In genomic region chr5:24351701-24352171, GRCm38 (mm10) we compare ENCODE assay signal across 7 mouse cellular contexts. TPM values are rescaled to one million over a fixed set of nuclear protein-coding genes. Genes with fewer than 3 reads are reported as not detected.
DNase-seq lines count a peak whose midpoint lies in the region; ATAC-seq and TF ChIP-seq lines count a peak whose summit lies in the region.

No protein-coding gene starts in this region.

- WGBS in hindbrain, embryonic 15.5 days = under 1% methylated on average over 22 of the region's 41 CpGs

- peak; percentile 91 for ATAC-seq in hindbrain, embryonic 15.5 days (ENCODE audit: low FRiP score, low read depth)

- H3K36me3 ChIP-seq in hindbrain, embryonic 15.5 days = no peaks in the 10 kb centered on the region

- peaks cover 54% of the 10 kb centered on the region for H3K4me1 ChIP-seq in hindbrain, embryonic 15.5 days (replicated peaks)

- H3K4me2 ChIP-seq in hindbrain, embryonic 15.5 days = peak overlapping the region; percentile 88

- H3K4me3 ChIP-seq in gastrocnemius, adult 2 months = peak overlapping the region; percentile 76
- peak overlapping the region; percentile 64 for H3K4me3 ChIP-seq in hindbrain, embryonic 15.5 days

- no peaks in the 10 kb centered on the region for H3K27me3 ChIP-seq in hindbrain, embryonic 15.5 days

- no peaks in the 10 kb centered on the region for H3K9me3 ChIP-seq in hindbrain, embryonic 15.5 days

- DNase-seq in adrenal gland, adult 18-20 months (ENCODE audit: low spot score in 2 of 2) = peak; percentile 79 to 86
- peak; percentile 82 to 91 for DNase-seq in cerebellum, postnatal 36 days
- peak; percentile 81 for DNase-seq in gastrocnemius, adult 2 months
- DNase-seq in left cerebral cortex, adult 18-20 months (ENCODE audit: low spot score in 2 of 2) = peak; percentile 84 to 91
- peak; percentile 82 to 90 for DNase-seq in lung, postnatal 4 days
- DNase-seq in right cerebral cortex, postnatal 25 days = peak; percentile 90

- TF ChIP-seq CTCF in gastrocnemius, adult 2 months (IDR thresholded peaks at IDR 0.05) = no peak

- intact Hi-C loops in gastrocnemius, adult 2 months (cut with DNase I) = no loop called here

- H3K27ac ChIP-seq in gastrocnemius, adult 2 months = no peak overlapping the region
- peak overlapping the region; percentile 82 for H3K27ac ChIP-seq in hindbrain, embryonic 15.5 days (replicated peaks)

- peak overlapping the region; percentile 75 for H3K9ac ChIP-seq in hindbrain, embryonic 15.5 days

RNA-seq across cellular contexts. Expression of gene Kcnh2, which starts 0.3 kb away (rescaled TPM):
- total RNA-seq in adrenal gland, adult 18-20 months (2021) = 10 to 100 TPM; 13.1 to 15.5 TPM
- 1 to 10 TPM; 1.4 to 2.2 TPM for total RNA-seq in gastrocnemius, adult 2 months (2021)
- polyA plus RNA-seq in hindbrain, embryonic 15.5 days (2015; fragmentation: Nextera tagmentation; extraction: Ambion mirVana) = 13.0 and 17.9 TPM in 2 replicates
- total RNA-seq in left cerebral cortex, adult 18-20 months (2021) = 10 to 100 TPM; 29.6 to 36.2 TPM

RNA-seq across cellular contexts. Expression of gene Nos3, which starts 12.9 kb away (rescaled TPM):
- 10 to 100 TPM in 1 of 2 experiments, 1 to 10 TPM in 1; 9.1 to 16.3 TPM for total RNA-seq in adrenal gland, adult 18-20 months (2021)
- 1 to 10 TPM; 5.0 to 7.1 TPM for total RNA-seq in gastrocnemius, adult 2 months (2021)
- 9.6 and 10.7 TPM in 2 replicates for polyA plus RNA-seq in hindbrain, embryonic 15.5 days (2015; fragmentation: Nextera tagmentation; extraction: Ambion mirVana)
- 10 to 100 TPM in 1 of 2 experiments, 1 to 10 TPM in 1; 8.0 to 10.7 TPM for total RNA-seq in left cerebral cortex, adult 18-20 months (2021)

RNA-seq across cellular contexts. Expression of gene Atg9b, which starts 40.2 kb away (rescaled TPM):
- total RNA-seq in adrenal gland, adult 18-20 months (2021) = 1 to 10 TPM; 1.3 to 2.6 TPM
- under 1 TPM in 1 of 2 experiments, not detected in 1; 0.06 TPM for total RNA-seq in gastrocnemius, adult 2 months (2021)
- 2.9 and 3.6 TPM in 2 replicates for polyA plus RNA-seq in hindbrain, embryonic 15.5 days (2015; fragmentation: Nextera tagmentation; extraction: Ambion mirVana)
- 1 to 10 TPM; 4.2 to 6.4 TPM for total RNA-seq in left cerebral cortex, adult 18-20 months (2021)

RNA-seq across cellular contexts. Expression of gene Abcb8, which starts 41.7 kb away (rescaled TPM):
- total RNA-seq in adrenal gland, adult 18-20 months (2021) = 10 to 100 TPM; 76.4 to 88.2 TPM
- 10 to 100 TPM; 37.0 to 39.8 TPM for total RNA-seq in gastrocnemius, adult 2 months (2021)
- 49.7 and 56.5 TPM in 2 replicates for polyA plus RNA-seq in hindbrain, embryonic 15.5 days (2015; fragmentation: Nextera tagmentation; extraction: Ambion mirVana)
- total RNA-seq in left cerebral cortex, adult 18-20 months (2021) = 10 to 100 TPM; 43.3 to 56.1 TPM

Comparison
In these comparisons a context has a peak if more than half of its experiments do, and no peak if none do; other contexts are left out.
1. RNA of gene Kcnh2, which starts 0.3 kb away (total RNA-seq): 29.6 to 36.2 TPM in left cerebral cortex, adult 18-20 months and 13.1 to 15.5 TPM in adrenal gland, adult 18-20 months; 1.4 to 2.2 TPM in gastrocnemius, adult 2 months; every median in the first group is over 4 times any median in the second.
2. Peak in every context shown above with its lines, with median percentiles within 50 percentile points of each other: DNase-seq.